In the genomic region with DNA sequence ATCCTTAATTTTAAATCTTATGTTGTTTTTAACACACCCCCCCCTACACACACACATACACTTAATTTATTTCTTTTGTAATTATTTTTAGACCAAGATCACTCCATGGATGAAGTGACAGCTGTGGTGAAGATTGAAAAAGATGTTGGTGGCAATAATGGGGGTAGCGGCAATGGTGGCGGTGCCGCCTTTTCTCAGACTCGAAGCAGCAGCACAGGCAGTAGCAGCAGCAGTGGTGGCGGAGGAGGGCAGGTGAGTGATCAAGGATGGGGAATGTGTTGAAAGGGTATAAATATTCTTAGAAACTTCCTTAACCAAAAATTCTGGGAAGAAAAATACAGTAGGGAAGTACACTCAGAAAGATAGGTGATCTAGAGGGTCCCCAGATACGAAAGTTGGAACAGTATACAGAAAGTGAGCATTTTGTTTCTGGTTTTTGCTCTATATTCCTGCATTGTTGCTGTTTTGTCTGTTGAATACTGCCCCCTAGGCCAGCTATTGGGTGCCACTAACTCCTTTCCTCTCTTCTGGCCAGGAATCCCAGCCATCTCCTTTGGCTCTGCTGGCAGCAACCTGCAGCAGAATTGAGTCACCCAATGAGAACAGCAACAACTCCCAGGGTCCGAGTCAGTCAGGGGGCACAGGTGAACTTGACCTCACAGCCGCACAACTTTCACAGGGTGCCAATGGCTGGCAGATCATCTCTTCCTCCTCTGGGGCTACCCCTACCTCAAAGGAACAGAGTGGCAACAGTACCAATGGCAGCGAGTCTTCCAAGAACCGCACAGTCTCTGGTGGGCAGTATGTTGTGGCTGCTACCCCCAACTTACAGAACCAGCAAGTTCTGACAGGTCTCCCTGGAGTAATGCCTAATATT, we compare ENCODE assay signal across 12 mouse cellular contexts. TPM values are rescaled to one million over a fixed set of nuclear protein-coding genes. Genes with fewer than 3 reads are reported as not detected.
DNase-seq lines count a peak whose midpoint lies in the region; ATAC-seq and TF ChIP-seq lines count a peak whose summit lies in the region.
"Had no signal": no experiment of that assay in that cellular context is flagged by ENCODE, and none has a peak within 500 bp of the region (broad histone marks: within the 10 kb centered on the region; RNA-seq: fewer than 3 reads in every experiment).

No protein-coding gene starts in this region.

- H3K27me3 ChIP-seq in embryonic facial prominence, embryonic 10.5 days (replicated peaks; ENCODE audit: low read depth, poor library complexity, severe bottlenecking), result no peaks in the 10 kb centered on the region
- H3K27me3 ChIP-seq in liver, embryonic 13.5 days, result no peaks in the 10 kb centered on the region

- 97% methylated on average over 10 of the region's 10 CpGs for WGBS in embryonic facial prominence, embryonic 10.5 days
- WGBS in liver, embryonic 13.5 days (ENCODE audit: insufficient replicate concordance), result 92% methylated on average over 10 of the region's 10 CpGs

- H3K4me2 ChIP-seq in liver, embryonic 13.5 days, result peak overlapping the region; percentile 65

- peak overlapping the region; percentile 93 for H3K27ac ChIP-seq in layer of hippocampus, adult 2 months
- H3K27ac ChIP-seq in embryonic facial prominence, embryonic 10.5 days (replicated peaks), result no peak overlapping the region
- peak overlapping the region; percentile 10; the same call in 1 of the 2 replicates for H3K27ac ChIP-seq in liver, embryonic 13.5 days

- peaks cover 42% of the 10 kb centered on the region for H3K4me1 ChIP-seq in embryonic facial prominence, embryonic 10.5 days
- peaks cover 65% of the 10 kb centered on the region for H3K4me1 ChIP-seq in liver, embryonic 13.5 days (replicated peaks)

- peak overlapping the region; percentile 90; the same call in 1 of the 2 replicates for H3K9ac ChIP-seq in liver, embryonic 13.5 days

- no peaks in the 10 kb centered on the region for H3K9me3 ChIP-seq in embryonic facial prominence, embryonic 10.5 days
- no peaks in the 10 kb centered on the region for H3K9me3 ChIP-seq in liver, embryonic 13.5 days (replicated peaks)

- no peak for ATAC-seq in liver, embryonic 13.5 days (ENCODE audit: low read depth)
- ATAC-seq in granulocyte monocyte progenitor cell, adult 5-6 weeks (replicated peaks; ENCODE audit: poor library complexity, severe bottlenecking), result no peak

- no peak overlapping the region for H3K4me3 ChIP-seq in layer of hippocampus, adult 2 months
- H3K4me3 ChIP-seq in embryonic facial prominence, embryonic 10.5 days, result peak overlapping the region; percentile 86; the same call in 1 of the 2 replicates
- peak overlapping the region; percentile 86; the same call in 1 of the 2 replicates for H3K4me3 ChIP-seq in liver, embryonic 13.5 days (replicated peaks)

- peak; percentile 53 for DNase-seq in cerebellum, adult 9-11 months
- no peak for DNase-seq in cerebellum, postnatal 25 days
- DNase-seq in layer of hippocampus, adult 2 months (ENCODE audit: low spot score in 2 of 2), result no peak
- no peak for DNase-seq in layer of hippocampus, adult 18-20 months (ENCODE audit: low spot score in 2 of 2)
- no peak for DNase-seq in embryonic facial prominence, embryonic 10.5 days (ENCODE audit: low spot score)
- no peak for DNase-seq in liver, embryonic 13.5 days
- DNase-seq in kidney, adult 18-20 months, result no peak
- DNase-seq: gastrocnemius, postnatal 25 days; kidney, postnatal 14 days; thymus, adult 18-20 months had no signal

- peak; percentile 51 for TF ChIP-seq CTCF in layer of hippocampus, adult 2 months (conservative IDR thresholded peaks at IDR 0.05)

- peaks cover 56% of the 10 kb centered on the region for H3K36me3 ChIP-seq in embryonic facial prominence, embryonic 10.5 days (replicated peaks)
- H3K36me3 ChIP-seq in liver, embryonic 13.5 days, result peaks cover 54% of the 10 kb centered on the region

RNA-seq across cellular contexts. Expression of gene Sp1, which starts 2.0 kb away (rescaled TPM):
- total RNA-seq in layer of hippocampus, adult 2 months (2021), result 10 to 100 TPM; 23.1 to 33.0 TPM
- total RNA-seq in layer of hippocampus, adult 18-20 months (2021), result 10 to 100 TPM; 25.7 to 26.3 TPM
- polyA plus RNA-seq in embryonic facial prominence, embryonic 10.5 days (2016; fragmentation: Nextera tagmentation; extraction: Ambion mirVana), result 9.9 and 10.6 TPM in 2 replicates
- 4.0 and 4.3 TPM in 2 replicates for polyA plus RNA-seq in liver, embryonic 13.5 days (2015; fragmentation: Nextera tagmentation; extraction: Ambion mirVana)
- 59.6 and 71.6 TPM in 2 replicates for total RNA-seq in granulocyte monocyte progenitor cell, adult 5-6 weeks (2014; fragmentation: Nextera tagmentation)
- total RNA-seq in granulocyte monocyte progenitor cell, adult 5-6 weeks (2017), result 52.0 and 56.1 TPM in 2 replicates

RNA-seq across cellular contexts. Expression of gene Amhr2, which starts 37.2 kb away (rescaled TPM):
- total RNA-seq in layer of hippocampus, adult 2 months (2021), result 1 to 10 TPM in 1 of 2 experiments, under 1 TPM in 1; 0.66 to 1.2 TPM
- total RNA-seq in layer of hippocampus, adult 18-20 months (2021), result 1 to 10 TPM; 1.0 to 1.8 TPM
- polyA plus RNA-seq in embryonic facial prominence, embryonic 10.5 days (2016; fragmentation: Nextera tagmentation; extraction: Ambion mirVana), result 0.09 and 0.20 TPM in 2 replicates
- polyA plus RNA-seq in liver, embryonic 13.5 days (2015; fragmentation: Nextera tagmentation; extraction: Ambion mirVana), result 0.14 and 0.42 TPM in 2 replicates
- not detected in 2 replicates for total RNA-seq in granulocyte monocyte progenitor cell, adult 5-6 weeks (2014; fragmentation: Nextera tagmentation)
- not detected in 2 replicates for total RNA-seq in granulocyte monocyte progenitor cell, adult 5-6 weeks (2017)

RNA-seq across cellular contexts. Expression of gene Sp7, which starts 40.9 kb away (rescaled TPM):
- total RNA-seq in layer of hippocampus, adult 2 months (2021), result under 1 TPM; 0.32 to 0.49 TPM
- total RNA-seq in layer of hippocampus, adult 18-20 months (2021), result under 1 TPM; 0.41 to 0.45 TPM
- 1.4 and 1.7 TPM in 2 replicates for polyA plus RNA-seq in embryonic facial prominence, embryonic 10.5 days (2016; fragmentation: Nextera tagmentation; extraction: Ambion mirVana)
- 0.07 and 0.09 TPM in 2 replicates for polyA plus RNA-seq in liver, embryonic 13.5 days (2015; fragmentation: Nextera tagmentation; extraction: Ambion mirVana)
- total RNA-seq in granulocyte monocyte progenitor cell, adult 5-6 weeks (2014; fragmentation: Nextera tagmentation), result not detected in 2 replicates
- not detected in 2 replicates for total RNA-seq in granulocyte monocyte progenitor cell, adult 5-6 weeks (2017)
- total RNA-seq: gastrocnemius, postnatal 25 days had no signal
- polyA plus RNA-seq: small intestine, adult 2 months had no signal

RNA-seq across cellular contexts. Expression of gene Prr13, which starts 50.9 kb away (rescaled TPM):
- 10 to 100 TPM; 40.2 to 42.7 TPM for total RNA-seq in layer of hippocampus, adult 2 months (2021)
- 10 to 100 TPM; 45.0 to 49.1 TPM for total RNA-seq in layer of hippocampus, adult 18-20 months (2021)
- 73.1 and 77.4 TPM in 2 replicates for polyA plus RNA-seq in embryonic facial prominence, embryonic 10.5 days (2016; fragmentation: Nextera tagmentation; extraction: Ambion mirVana)
- polyA plus RNA-seq in liver, embryonic 13.5 days (2015; fragmentation: Nextera tagmentation; extraction: Ambion mirVana), result 108 and 112 TPM in 2 replicates
- 75.2 and 97.2 TPM in 2 replicates for total RNA-seq in granulocyte monocyte progenitor cell, adult 5-6 weeks (2014; fragmentation: Nextera tagmentation)
- total RNA-seq in granulocyte monocyte progenitor cell, adult 5-6 weeks (2017), result 35.4 and 53.4 TPM in 2 replicates

RNA-seq across cellular contexts. Expression of gene Aaas, which starts 57.3 kb away (rescaled TPM):
- 10 to 100 TPM; 24.5 to 26.5 TPM for total RNA-seq in layer of hippocampus, adult 2 months (2021)
- total RNA-seq in layer of hippocampus, adult 18-20 months (2021), result 10 to 100 TPM; 19.2 to 23.6 TPM
- polyA plus RNA-seq in embryonic facial prominence, embryonic 10.5 days (2016; fragmentation: Nextera tagmentation; extraction: Ambion mirVana), result 135 and 137 TPM in 2 replicates
- polyA plus RNA-seq in liver, embryonic 13.5 days (2015; fragmentation: Nextera tagmentation; extraction: Ambion mirVana), result 60.9 and 61.9 TPM in 2 replicates
- 120 and 123 TPM in 2 replicates for total RNA-seq in granulocyte monocyte progenitor cell, adult 5-6 weeks (2014; fragmentation: Nextera tagmentation)
- total RNA-seq in granulocyte monocyte progenitor cell, adult 5-6 weeks (2017), result 147 and 153 TPM in 2 replicates
